Mouse (Mus musculus) thymus, postnatal 36 days (tissue): Measurements from ENCODE around the gene Icam1.
A peak's percentile ranks its signal among the peaks of the same experiment; 100 is the strongest.

Experiments used
- DNase-seq, 2 experiments: peaks; one replicate each; pipeline ENCODE4 v3.0.0; 2022; ENCODE audit warnings: mixed read lengths in 2 of 2

The Icam1 gene

DNA sequence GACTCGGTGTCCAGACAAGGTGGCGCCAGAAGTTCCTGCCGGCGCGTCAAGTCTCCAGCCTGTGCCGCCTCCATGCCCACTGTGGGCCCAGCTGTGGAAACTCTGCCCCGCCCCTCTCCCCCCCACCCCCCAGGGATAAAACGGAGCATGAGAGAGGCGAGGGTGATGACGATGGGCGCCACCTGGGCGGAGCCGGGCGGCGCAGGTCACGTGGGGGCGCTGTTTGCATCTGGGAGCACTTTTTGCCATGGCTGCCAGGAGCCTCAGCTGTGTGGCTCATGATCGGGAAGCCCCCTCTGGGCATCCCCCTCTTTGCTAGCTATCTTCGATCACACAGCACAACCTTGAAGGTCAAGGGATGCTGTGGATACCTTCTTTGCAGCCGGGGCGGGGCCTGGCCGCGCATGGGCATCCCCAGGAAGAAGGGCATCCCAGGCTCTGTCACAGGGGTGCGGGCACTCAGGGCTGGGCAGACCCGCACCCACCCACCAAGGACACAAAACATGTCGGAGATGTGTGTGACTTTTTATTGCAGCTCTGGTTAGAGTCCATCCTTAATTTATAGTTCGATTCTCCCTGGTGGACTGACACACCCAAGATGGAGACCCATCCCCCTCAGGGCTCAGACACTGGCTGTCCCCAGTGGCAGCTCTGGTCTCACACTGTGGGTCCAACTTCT is 51.4 kb downstream of the Icam1 start, which contains the start of gene Zglp1:
Gene Zglp1 (minus strand): TSS at position 88 of the 679 bp plus-strand sequence.
- DNase-seq: no peak

DNA sequence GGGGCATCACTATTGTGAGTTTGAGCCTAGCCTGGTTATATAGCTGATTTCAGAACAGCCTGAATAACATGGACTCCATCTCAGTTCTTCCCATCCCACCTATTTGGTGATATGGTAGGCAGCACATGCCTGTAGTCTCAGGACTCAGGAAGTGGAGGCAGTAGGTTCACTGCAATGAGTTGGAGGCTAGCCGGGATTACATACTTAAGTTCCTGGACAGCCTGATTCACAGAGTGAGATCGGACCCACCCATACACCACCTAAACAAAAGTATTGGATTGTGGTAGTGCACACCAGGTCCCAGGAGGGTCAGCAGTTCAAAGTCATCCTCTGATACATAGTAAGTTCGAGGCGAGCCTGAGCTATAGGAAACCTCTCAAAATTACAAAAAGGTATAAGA is 56.9 kb downstream of the Icam1 start:
- DNase-seq: no peak

DNA sequence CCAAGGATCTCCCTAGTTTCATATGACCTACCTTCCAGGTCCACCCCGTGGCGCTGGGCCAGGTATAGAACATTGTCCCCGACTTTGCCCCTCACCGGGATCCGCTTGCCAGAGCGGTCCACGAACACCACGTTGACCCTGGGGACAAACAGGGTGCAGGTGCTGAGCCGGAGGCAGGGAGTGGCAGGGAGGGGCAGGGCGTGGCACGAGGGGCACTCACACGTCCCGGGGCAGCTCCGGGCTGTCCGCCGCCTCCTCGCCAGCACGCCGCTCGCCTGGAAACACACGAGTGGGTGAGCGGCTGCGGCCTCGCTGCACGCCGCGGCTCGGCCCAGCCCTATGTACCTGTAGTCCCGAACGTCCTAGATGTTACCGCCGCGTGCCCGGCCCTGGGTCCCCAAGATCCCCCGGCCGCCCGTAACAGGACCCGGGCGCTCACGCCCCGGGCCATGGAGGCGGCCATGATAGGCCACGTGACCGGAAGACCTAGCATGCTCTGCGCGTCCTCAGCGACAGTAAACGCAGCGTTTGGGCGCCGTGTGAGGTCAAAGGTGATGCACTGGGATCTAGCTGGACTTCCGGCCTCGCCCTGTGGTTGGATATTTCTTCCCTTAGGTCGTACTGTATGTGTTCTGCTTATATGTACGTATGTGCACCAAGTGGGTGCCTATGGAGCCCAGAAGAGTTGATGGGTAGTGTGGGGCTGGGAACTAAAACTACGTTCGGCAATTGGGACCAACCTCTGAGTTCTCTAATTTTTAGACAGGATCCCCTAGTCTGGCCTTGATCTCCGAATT is 57.5 kb downstream of the Icam1 start, which contains the start of the genes Gm49373 and Fdx1l:
Gene Gm49373 (minus strand): TSS at position 53 of the 797 bp plus-strand sequence.
Gene Fdx1l (minus strand): TSS at position 571 of the 797 bp plus-strand sequence.
- peak; percentile 78 to 83 for DNase-seq

DNA sequence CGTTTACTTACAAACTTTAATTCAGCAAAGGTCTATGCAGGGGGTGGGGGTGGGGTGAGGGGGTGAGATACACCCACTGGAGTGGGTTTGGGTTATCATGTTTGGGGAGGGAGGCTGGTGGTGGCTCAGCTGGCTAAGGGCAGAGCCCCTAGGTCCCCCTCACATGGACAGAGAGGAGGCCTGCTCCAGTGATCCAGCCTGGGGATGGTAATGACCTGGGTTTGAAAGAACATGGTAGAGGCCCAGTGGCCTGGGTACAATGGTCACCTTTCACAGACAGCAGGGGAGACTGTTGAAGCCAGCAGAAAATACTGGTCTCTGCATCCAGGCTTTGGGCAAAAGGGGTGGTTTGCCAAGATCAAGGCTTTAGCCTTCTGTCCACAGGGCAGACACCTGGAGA is 58.4 kb downstream of the Icam1 start:
- no peak for DNase-seq

DNA sequence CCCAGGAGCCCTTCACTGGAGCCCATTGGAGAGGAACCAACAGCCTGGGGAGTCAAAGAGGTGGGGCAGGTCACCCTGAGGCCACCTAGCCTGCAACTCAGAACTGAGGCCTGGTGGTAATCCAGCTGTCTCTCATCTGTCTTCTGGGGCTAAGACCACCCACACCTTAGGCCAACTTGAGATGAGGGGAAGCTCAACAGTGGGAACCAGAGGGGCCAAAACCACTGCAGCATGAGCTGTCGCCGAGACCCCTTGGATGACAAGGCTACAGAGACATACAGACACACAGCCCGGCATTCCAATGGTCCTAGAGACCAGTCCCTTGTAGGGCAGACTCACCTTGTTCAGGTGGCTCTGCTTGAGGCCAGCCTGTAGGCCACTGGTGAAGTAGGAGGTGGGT is 59.8 kb downstream of the Icam1 start:
- DNase-seq: no peak
